Mouse (Mus musculus): ENCODE data around the gene Cgnl1.

Gene Cgnl1

DNA sequence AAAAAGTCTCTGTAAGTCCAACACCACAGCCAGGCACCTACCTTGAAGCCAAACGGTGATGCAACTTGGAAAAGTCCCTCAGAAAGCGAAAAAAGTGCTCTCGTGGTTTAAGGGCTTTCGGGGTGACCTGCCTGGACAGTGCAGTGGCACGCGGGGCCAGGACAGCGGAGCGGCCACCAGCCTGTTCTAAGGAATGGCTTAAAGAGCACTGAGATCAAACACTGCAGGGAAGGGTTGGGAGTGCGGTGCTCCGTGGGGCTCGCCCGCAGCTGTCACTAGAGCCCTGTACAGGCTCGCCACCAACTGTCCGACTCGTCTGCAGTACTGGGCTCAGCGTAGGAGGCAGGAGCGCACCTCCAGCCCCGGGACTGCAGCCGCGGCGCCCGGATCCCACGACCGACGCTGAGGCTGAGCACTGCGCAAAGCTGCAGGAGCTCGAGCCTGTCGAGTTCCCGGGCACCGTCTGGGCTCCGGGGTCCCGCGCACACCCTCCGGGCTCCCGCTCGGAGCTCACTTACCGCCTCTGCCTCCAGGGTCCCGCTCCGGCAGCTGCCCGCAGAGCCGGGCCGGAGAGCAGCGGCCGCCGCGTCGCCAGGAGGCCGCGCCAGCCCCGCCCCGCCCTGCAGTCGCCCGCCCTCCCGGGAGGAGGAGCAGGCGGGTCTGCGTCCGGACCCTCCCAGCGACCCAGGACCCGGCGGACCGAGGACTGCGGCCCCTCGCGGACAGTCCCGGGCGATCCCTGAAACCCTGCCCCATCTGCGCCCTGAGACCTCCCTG is at the start of gene Cgnl1:
Gene Cgnl1, minus strand, starts transcription at position 612 of the 777 bp plus-strand sequence.
- DNase-seq (ENCODE audit: low spot score), result peak; percentile 65

DNA sequence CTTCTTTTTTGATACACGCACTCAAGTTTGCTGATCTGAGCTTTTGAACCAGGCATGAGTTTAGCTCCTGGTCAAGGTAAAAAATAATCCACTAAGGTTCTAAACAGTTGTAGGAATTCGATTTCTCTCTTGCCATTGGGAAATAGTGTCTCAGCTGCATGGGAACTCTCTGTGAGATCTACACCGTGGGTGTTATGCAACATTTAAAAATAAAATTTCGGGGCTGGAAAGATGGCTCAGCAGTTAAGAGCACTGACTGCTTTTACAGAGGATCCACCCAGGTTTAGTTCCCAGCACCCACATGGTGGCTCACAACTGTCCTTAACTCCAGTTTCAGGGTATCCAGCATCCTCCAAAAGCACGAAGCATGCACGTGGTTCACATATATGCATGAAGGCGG is 47.1 kb upstream of the Cgnl1 start:
- DNase-seq (ENCODE audit: low spot score), result no peak

DNA sequence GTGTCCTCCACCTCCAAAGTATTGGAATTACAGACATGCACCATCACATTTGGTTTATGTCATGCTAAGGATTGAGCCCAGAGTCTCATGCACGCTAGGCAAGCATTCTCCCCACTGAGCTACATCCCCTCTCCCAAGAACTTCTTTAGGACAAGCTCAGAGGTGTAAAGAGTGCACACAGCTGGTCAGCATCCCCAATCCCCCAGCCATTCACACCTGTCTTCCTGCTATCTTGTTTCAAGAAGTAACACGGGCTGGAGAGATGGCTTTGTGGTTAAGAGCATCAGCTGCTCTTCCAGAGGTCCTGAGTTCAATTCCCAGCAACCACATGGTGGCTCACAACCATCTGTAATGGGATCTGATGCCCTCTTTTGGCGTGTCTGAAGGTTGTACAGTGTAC is 44.7 kb upstream of the Cgnl1 start:
- no peak for DNase-seq (ENCODE audit: low spot score)

DNA sequence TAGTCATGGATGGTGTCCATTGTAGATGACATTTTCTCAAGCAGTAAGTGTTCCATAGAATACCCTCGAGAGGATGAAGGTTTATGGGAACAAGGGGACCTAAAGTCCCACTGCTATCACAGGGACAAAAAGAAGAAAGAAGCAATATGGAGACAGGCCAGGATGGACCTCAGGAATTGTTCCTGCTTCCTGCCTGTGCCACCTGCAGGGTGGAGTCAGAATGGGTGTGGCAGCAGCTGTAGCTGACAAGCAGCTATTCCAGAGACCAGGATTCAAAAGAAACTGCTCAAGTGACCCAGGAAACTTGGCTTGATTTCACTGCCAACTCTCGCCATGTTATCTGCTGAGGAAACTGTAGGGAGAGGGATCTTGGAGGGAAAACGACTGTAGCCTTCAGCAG is 42.2 kb upstream of the Cgnl1 start:
- no peak for DNase-seq (ENCODE audit: low spot score)

DNA sequence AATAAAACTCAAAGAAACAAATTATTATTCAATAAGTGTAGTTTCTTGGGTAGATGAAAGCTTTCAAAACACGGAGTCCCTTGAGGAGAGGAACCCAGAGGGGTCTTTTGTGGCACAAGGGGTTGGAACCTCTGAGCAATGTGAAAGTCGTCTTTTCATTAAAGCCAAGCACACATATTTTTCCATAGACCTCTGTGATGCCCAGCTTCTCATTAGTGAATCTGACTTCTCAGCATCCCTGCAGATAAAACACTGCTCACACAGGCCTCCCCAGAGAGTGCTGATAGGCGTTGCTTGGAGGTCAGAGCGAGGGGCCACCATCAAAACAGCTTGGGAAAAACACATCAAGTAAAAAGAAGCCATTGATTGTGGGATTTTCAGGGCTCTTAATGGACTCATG is 41.5 kb upstream of the Cgnl1 start:
- DNase-seq (ENCODE audit: low spot score), result no peak

DNA sequence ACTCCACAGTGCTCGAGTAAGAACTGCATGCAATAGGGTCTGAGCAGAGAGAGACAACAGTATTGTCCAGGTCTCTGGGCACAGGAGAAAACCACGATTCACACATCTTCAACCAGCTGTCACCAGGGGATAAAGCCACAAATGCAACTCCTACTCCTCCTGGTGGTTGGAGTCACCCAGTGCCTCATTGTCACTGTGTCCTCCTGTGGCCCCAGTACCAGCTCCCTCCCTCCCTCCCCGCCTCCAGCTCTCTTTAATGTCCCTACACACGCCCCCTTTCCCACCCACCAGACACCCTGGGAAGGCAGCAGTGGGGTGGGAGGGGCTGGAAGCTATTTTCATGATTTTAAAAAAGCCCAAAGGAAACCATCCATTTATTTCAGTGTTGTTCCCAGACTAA is 41.0 kb upstream of the Cgnl1 start:
- no peak for DNase-seq (ENCODE audit: low spot score)

DNA sequence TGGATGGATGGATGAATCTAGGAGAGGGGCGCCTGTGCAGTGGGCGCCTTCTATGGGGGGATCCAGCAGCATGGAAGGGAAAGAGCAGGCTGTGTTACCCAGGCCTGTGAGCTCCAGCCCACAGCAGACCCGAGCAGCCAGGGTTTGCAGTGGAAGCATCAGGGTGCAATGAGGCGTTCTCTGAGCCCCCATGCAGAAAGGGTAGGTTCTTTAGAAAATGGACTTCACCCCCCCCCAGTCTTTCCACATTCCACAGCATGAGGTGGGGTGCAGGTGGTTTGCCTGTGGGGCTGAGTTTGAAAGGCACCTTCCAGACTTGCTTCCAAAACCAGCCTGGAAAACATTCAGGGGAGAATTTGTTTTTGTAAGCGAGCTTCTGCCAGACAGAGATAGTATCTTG is 40.0 kb upstream of the Cgnl1 start:
- DNase-seq (ENCODE audit: low spot score), result no peak

DNA sequence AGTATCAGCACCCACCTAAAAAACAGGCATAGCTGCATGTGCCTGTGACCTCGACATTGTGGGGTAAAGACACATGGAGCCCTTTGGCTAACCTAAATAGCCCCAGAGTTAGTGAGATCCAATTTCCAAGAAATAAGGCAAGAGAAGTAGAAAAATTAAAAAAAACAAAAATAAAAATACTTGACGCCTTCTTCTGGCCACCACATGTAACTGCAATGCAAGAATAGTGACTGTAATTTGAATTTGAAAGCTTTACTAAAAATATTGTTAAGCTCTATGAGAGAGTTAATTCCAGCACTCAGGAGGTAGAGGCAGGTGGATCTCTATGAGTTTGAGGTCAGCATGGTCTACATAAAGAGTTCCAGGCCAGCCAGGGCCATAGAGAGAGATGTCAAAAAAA is 39.3 kb upstream of the Cgnl1 start:
- no peak for DNase-seq (ENCODE audit: low spot score)

DNA sequence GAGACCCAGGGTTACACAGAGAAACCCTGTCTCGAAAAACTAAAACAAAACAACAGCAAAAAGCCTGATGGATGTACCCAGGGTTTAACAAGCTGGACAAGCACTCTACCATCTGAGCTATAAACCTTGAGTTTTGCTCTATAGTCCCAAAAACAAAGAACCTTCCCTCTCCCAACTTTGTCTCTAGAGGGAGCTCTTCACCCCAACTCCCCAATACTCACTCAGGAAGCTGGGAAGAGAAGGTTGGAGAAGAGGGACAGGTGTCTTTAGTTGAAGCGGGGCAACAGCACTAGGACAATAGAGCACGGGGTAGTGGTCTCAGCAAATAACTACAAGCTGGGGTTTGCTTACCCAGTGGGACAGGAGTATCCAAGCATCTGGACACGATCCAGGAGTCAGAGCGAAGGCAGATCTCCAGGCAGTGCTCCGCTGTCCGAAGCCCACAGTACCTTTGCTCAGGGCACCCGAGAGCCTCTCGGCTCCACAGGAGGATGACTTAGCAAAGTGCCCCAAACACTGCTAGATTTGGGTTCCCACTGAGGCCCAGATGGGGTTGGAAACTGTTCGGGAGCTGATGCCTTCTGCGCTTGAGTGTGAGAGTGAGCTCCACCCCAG is 37.3 kb upstream of the Cgnl1 start:
- no peak for DNase-seq (ENCODE audit: low spot score)

DNA sequence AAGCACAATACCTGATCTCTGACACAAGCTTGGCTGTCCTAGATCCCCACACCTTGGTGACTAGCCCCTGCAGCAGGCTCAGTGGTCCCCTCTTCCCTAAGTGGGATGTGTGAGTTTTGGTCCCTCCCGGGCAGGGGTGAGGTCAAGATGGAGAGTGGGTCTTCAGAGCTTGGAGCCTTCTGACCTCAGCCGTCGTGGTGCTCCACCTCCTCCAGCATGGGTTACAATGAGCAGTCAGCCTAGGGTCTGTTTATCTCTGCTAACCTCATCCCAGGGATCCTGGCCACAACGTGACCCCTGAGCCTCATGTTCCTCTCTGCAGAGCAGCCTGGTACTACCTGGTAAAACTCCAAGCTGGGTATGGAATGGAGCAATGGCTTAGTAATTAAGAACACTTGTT is 36.4 kb upstream of the Cgnl1 start:
- DNase-seq (ENCODE audit: low spot score), result no peak

DNA sequence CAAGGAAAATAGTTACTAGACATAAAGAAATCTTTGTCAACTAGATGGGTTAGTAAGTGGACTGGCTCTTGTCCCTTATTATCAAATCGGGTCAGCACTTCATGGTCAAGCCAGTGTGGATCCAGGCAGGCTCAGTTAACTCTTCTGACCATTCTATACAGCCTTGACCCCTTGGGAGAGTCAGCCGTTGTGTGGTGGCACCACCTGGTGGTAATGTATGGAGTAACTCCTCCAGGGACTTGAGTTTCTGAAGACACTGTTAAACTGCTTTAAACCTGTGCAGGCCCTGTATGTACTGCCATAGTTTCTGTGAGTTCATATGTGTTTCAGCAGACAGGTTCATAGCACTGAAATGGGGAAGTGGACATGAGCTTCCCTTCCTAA is 35.0 kb upstream of the Cgnl1 start:
- peak; percentile 51 for DNase-seq (ENCODE audit: low spot score)

DNA sequence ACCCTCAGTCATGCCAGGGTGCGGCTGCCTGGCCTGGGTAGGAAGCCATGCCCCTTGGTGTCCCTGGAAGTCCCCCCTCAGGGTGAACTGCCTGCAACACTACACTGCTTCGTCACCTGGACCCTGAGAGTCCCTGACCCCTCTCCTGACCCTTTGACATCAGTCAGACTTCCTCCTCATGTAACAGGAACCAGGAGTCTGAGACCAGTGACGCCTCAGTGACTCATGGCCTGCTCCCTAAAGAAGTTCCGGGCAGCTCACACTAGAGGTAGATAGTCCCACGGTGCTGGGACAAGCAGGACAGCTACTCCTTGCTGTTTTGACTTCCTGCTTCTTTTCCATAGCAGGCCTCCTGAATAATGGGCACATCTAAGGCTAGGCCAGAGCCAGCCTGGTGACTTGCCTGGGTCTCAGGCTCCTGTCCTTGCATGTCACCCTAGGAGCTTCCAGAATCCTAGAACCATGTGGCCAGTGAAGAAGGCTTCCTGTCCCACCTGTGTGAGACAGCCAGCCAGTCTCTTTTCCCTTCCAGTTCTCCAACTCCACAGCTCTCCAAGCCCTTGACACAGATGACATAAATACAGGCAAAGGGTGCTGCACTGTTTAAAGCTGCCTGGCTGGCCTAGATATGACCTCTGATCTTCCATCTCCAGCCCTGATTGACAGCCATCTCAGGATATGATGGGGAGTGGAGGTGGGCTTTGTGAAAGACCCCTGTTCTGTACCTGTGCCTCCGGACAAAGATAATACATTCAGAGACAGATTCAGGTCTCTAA is 34.4 kb upstream of the Cgnl1 start:
- DNase-seq (ENCODE audit: low spot score), result no peak

DNA sequence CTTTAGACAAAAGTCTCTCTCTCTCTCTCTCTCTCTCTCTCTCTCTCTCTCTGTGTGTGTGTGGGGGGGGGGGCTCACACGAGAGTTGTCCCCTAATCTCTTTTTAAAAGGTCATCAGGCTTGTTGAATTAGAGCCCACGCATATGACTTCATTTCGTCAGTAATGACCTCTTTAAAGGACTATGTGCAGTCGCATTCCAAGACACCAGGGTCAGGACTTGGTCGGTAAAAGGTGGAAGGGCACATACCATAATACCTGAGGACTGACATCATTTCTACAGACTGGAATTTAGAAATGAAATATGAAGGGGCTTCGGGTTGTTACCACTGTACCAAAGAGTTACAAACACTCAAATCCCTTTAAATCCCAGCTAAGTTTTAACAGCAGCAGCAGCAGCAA is 32.7 kb upstream of the Cgnl1 start:
- no peak for DNase-seq (ENCODE audit: low spot score)

DNA sequence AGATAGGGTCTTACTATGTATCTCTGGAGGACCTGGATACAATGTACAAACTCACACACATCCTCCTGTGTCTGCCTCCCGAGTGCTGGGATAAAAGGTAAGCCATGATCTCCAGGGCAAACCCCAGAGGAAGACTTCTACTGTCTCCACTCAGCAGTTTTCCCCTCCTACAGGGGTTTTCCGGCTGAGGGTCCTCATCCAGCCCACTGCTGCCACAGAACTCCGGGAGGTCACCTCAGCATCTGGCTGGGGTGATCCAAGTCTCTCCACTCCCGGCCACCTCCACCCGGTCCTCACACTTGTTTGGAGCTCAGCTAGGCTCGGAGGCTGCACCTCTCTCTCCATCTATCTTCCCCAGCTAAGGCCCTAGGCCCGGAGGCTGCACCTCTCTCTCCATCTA is 31.9 kb upstream of the Cgnl1 start:
- DNase-seq (ENCODE audit: low spot score), result no peak

DNA sequence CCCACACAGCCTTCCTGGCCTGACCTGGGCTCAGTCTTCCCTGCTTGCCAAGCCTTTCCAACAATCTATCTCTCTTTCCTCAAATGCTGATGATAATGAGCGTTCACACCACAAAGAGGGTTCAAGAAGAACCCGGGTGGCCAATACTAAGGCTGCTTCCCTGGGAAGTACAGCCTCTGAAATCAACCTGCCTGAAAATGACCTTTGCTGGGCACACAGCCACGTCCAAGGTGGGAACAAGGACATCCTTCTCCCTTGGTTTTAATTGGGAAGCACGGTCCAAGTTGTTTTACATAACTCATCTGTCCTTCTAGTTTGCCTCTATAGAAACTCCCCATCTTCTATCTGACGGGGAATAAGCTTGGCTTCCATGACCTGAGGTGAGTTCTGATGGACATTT is 28.2 kb upstream of the Cgnl1 start:
- DNase-seq (ENCODE audit: low spot score), result no peak

DNA sequence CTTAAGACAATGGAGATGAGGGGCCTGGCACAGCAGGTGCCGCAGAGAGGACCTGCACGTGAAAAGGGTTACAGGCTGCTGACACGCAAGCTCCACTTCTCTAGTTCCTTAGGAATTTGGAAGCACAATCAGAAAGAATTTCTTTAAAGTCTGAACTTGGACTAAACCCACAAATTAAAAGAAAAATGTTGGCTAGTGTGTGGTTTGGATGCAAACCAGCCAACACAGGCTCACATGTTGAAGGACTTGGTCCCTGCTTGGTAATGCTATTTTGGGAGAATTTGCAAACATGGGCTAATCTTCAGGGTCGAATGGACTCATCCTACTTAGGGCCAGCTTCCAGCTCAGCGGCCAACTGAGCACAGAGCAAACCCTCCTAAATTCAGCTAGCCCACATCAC is 26.8 kb upstream of the Cgnl1 start:
- peak; percentile 39 for DNase-seq (ENCODE audit: low spot score)

DNA sequence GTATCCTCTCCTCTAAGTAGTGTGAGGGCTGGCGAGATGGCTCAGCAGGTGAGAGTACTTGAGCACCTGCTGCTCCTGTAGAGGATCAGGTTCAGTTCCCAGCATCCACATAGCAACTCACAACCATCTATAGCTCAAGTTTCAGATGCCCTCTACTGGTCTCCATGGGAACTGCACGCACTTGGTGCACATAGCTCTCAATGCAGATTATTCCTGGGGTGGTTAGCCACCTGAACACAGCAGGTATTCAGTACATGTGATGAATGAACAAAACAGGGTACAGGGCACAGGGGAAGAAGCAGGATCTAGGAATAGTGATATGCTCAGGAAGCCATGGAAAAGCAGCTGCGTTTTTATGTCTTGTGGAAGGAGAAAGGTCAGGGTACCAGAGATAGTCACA is 6.0 kb upstream of the Cgnl1 start:
- DNase-seq (ENCODE audit: low spot score), result no peak

DNA sequence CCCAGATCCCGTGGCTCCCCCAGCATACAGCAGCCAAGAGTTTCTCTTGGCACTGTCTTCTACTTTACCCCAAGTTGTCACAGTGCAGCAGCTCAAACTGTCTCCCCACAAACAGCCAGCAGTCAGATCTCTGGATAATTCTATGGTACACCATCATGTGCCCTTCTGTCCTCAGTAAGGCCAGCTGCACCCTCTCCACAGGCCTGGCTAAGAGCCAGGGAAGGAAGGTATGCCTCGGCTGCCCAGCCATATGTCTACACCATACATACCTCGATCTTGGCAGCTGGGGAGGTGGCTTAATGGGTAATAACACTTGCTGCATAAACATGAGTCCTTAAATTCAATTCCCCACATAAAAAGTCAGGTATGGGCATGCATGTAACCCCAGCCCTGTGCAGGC is 4.9 kb upstream of the Cgnl1 start:
- DNase-seq (ENCODE audit: low spot score), result no peak

DNA sequence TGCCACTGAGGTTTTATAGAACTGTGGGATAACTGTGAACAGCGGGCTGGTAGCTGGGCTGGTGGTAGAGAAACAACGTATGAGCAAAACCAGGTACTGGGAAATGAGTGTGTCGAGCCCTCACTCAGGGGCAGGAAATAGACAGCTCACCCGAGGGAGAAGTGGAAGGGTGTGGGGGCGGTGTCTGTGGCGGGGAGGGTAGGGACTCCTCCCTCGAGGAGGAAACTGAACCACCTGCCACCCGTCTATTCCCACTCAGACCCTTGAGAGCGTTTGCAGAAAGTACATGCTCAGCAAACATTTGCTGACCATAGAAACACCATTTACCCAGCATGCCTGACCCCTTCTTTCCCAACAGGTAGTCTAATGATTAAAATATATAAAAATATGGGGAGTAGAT is 2.2 kb upstream of the Cgnl1 start:
- no peak for DNase-seq (ENCODE audit: low spot score)

DNA sequence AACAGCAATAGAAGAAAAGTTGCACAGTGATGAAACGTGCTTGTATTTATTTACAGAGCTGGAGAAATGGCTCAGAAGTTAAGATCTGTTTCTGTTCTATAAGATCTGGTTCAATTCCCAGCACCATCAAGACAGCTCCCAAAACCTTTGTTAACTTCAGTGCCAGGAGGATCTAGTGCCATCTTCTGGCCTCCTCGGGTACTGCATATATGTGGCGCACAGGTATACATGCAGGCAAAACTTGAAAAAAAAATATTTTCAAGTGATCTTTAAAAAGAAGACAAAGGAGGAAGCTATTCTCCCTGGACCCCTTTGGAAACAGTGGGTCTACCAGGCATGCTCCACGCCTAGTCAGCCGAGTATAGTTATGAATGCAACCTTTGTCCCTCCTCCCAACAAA is 936 bp upstream of the Cgnl1 start:
- DNase-seq (ENCODE audit: low spot score), result no peak

DNA sequence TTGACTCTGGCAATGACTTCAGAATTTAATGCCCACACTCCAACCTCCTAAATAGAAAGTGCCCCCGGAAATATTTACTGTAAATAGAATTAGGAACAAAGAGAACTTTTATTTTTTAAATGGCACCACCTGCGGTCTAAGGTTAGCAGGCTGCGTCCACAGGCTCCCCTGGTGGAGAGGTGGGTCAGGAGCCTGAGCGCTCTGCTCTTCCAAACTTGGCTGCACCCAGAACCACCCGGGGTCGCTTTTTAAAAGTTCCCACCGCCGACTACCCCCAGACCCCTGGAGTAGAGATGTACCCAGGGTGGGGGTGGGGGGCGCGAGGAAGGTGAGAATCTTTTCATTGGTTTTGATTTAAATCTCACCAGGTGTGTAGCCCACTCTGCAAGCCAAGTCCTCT is 918 bp downstream of the Cgnl1 start:
- DNase-seq (ENCODE audit: low spot score), result no peak

DNA sequence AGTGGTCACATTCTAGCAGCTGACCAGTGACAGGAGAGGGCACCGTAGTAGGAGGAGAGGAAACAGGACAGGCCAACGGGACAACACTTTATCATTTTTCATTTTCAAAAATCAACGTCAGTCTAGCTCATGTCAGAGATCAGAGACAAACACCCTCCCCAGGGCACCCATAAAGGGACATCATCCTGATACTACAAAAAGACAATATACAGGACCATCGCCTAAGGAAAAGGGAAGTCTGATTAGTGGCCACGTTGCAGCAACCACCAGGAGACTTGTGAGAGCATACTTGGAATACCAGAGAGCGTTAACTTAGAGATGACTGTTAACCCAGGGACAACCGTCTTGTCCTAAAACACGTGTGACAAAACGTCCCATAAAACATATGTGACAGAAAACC is 1.7 kb downstream of the Cgnl1 start:
- DNase-seq (ENCODE audit: low spot score), result no peak

DNA sequence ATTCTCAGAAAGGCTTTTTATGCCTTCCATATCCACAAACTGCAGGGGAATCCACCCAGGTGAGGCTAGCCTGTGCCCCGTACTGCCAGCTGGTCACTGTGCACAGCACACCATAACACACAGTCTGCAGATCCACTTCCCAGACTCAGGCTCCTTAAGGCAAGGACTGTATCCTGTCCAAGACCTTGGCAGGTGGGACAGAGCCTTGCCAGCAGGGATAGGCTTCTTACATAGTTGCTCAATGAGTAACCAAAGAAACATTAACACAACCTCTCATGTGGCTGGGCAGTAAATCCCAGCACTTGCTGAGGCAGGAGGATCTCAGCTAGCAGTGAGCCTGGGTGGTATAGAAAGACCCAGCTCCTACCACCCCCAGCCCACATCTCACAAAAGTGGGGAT is 3.3 kb downstream of the Cgnl1 start:
- no peak for DNase-seq (ENCODE audit: low spot score)
